Mouse (Mus musculus) lung, embryonic 14.5 days (tissue): ENCODE measurements around the gene Parm1. TPM values are rescaled to one million over a fixed set of nuclear protein-coding genes. Genes with fewer than 3 reads are reported as not detected.
A peak's percentile ranks its signal among the peaks of the same experiment; 100 is the strongest.

Experiments used
- ATAC-seq: fragments of 200-750 bp; cut with Nextera tagmentation; 2 replicates; pipeline ENCODE4 v1.8.0; 2017; ENCODE audit warnings: mild to moderate bottlenecking, moderate TSS enrichment, moderate library complexity; ENCODE audit not compliant: insufficient read depth
- DNase-seq: peaks from one replicate; pipeline ENCODE4 v3.0.0-alpha.2; 2015
- H3K27ac ChIP-seq: fragments of 300-500 bp; sonication (generic); 2 replicates; pipeline ENCODE4 v1.5.1; 2014; ENCODE audit warnings: low read depth, mild to moderate bottlenecking, moderate library complexity
- H3K27me3 ChIP-seq: fragments of 300-500 bp; sonication (generic); 2 replicates; pipeline ENCODE4 v1.6.1; 2014; ENCODE audit warnings: low read length, control low read depth; ENCODE audit not compliant: insufficient read depth
- H3K36me3 ChIP-seq: fragments of 300-500 bp; sonication (generic); 2 replicates; pipeline ENCODE4 v1.6.1; 2014; ENCODE audit warnings: control low read depth; ENCODE audit not compliant: insufficient read depth
- H3K4me1 ChIP-seq: fragments of 300-500 bp; sonication (generic); 2 replicates; pipeline ENCODE4 v1.6.1; 2014; ENCODE audit warnings: antibody characterized with exemption, control low read depth; ENCODE audit not compliant: insufficient read depth
- H3K4me2 ChIP-seq: fragments of 300-500 bp; sonication (generic); 2 replicates; pipeline ENCODE4 v1.6.1; 2014; ENCODE audit warnings: mild to moderate bottlenecking
- H3K4me3 ChIP-seq: fragments of 300-500 bp; sonication (generic); 2 replicates; pipeline ENCODE4 v1.5.1; 2014; ENCODE audit warnings: low read depth, low read length
- H3K9ac ChIP-seq: fragments of 300-500 bp; sonication (generic); 2 replicates; pipeline ENCODE4 v1.6.1; 2014
- H3K9me3 ChIP-seq: fragments of 300-500 bp; sonication (generic); 2 replicates; pipeline ENCODE4 v1.6.1; 2016; ENCODE audit warnings: low read depth, low read length, control low read depth
- CTCF ChIP-seq: IDR thresholded peaks from 2 replicates; pipeline ENCODE4 v1.5.1; 2016; ENCODE audit warnings: antibody characterized with exemption, low read depth
- whole genome bisulfite sequencing: fragments of 180-500 bp; shearing (Covaris S2); extraction: QIAGEN DNeasy Blood & Tissue Kit; methylation state at CpG from one replicate; pipeline ENCODE4 v1.1.7; 2014; 5-methylcytosine and 5-hydroxymethylcytosine counted together
- polyA plus RNA-seq: library from polyadenylated mRNA; unstranded; fragments of >200 nt; fragmentation: Nextera tagmentation; extraction: Ambion mirVana; gene quantifications from 2 replicates; pipeline ENCODE4 v1.2.1, GENCODE M21; 2014

Gene Parm1
- 7.3 and 8.4 TPM in 2 replicates for polyA plus RNA-seq

- H3K9ac ChIP-seq = peak within 1 kb of the TSS; percentile 58; the same call in 1 of the 2 replicates
- H3K36me3 ChIP-seq = no peaks in the 10 kb centered on the region
- H3K27me3 ChIP-seq = peaks cover 12% of the 10 kb centered on the region; the same call in 1 of the 2 replicates
- peak within 1 kb of the TSS; percentile 48 for H3K4me3 ChIP-seq
- 2% methylated on average over 47 of the region's 48 CpGs for WGBS
- DNase-seq = peak; percentile 96
- H3K9me3 ChIP-seq = no peaks in the 10 kb centered on the region
- peak; percentile 100 for ATAC-seq
- TF ChIP-seq CTCF = peak; percentile 84
- H3K27ac ChIP-seq = no peak within 1 kb of the TSS
- H3K4me2 ChIP-seq = peak within 1 kb of the TSS; percentile 92
- peaks cover 7% of the 10 kb centered on the region; the same call in 1 of the 2 replicates for H3K4me1 ChIP-seq
Measured at GRCm38 (mm10) chr5:91517480-91518301, at the start of gene Parm1. Gene Parm1, plus strand, starts transcription at chr5:91517615.

DNA sequence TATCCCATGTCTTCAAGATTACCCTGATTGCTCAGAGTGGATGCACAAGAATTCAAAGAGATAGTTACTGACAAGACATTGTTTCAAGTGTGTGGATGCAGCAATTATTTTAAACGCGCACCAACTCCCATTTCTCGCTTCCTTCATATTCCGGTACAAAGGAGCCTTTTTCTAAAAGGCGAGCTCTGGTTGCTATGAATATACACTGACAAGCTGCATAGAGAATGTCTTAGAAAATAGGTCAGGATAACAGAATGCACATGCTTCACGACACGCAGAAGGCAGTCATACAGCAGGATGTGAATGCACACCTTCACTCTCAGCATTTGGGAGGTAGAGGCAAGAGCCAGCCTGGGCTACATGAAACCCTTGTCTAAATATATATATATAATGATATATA, 42.2 kb upstream of the Parm1 start:
- no peak for ATAC-seq
- no peak for DNase-seq

DNA sequence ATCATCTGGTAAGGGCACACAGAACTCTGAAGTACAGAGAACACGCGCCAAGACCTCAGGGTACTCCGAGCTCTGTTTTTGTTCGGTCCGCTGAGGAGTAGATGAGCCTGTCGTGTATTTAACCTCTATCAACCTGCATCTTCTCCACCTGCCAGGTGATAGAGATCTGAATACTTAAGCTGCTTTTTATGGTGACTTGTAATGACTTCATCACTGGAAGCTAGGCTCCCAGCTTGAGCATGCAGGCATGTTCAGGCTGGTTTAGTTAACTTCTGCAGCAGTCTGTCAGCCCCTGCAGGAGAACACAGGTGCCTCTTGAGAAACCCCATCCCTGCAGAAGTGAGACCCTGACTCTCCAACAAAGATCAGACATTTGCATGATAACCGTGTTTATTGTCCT, 40.6 kb upstream of the Parm1 start:
- no peaks in the 10 kb centered on the region for H3K27me3 ChIP-seq
- DNase-seq (no peak), ATAC-seq (no peak)
- no peaks in the 10 kb centered on the region for H3K9me3 ChIP-seq
- H3K27ac ChIP-seq = no peak overlapping the region
- H3K36me3 ChIP-seq = no peaks in the 10 kb centered on the region
- H3K4me3 ChIP-seq = no peak overlapping the region
- no peaks in the 10 kb centered on the region for H3K4me1 ChIP-seq
- no peak overlapping the region for H3K9ac ChIP-seq
- TF ChIP-seq CTCF = no peak
- no peak overlapping the region for H3K4me2 ChIP-seq
- WGBS = 84% methylated on average over 7 of the region's 7 CpGs

More for the DNA sequence above, 42.2 kb upstream of the Parm1 start:
- WGBS = 88% methylated on average over 7 of the region's 7 CpGs
- H3K9me3 ChIP-seq = no peaks in the 10 kb centered on the region
- no peak for TF ChIP-seq CTCF
- no peaks in the 10 kb centered on the region for H3K4me1 ChIP-seq
- no peak overlapping the region for H3K4me2 ChIP-seq
- no peak overlapping the region for H3K27ac ChIP-seq
- H3K27me3 ChIP-seq = no peaks in the 10 kb centered on the region
- H3K4me3 ChIP-seq = no peak overlapping the region
- no peak overlapping the region for H3K9ac ChIP-seq
- no peaks in the 10 kb centered on the region for H3K36me3 ChIP-seq

DNA sequence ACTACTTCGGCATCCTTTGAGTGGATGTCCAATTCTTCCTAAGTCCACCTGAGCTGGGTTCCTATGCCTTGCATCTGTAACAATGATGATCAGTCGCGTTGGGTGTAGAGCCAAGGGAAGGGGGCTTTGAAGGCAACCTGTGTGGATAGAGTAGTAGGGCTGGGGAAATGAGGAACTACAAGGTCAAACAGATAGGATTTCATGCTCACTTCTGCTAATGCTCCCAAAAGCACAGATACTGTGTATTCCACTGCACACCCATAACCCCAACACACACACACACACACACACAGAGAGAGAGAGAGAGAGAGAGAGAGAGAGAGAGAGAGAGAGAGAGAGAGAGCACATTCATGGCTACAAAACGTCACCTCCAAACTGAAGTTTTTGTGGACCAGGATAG, 38.7 kb upstream of the Parm1 start:
- H3K4me3 ChIP-seq = no peak overlapping the region

GRCm38 (mm10) chr5:91480129-91480528, 37.3 kb upstream of the Parm1 start:
- 55% methylated on average over 1 of the region's 1 CpGs for WGBS
- H3K9ac ChIP-seq = no peak overlapping the region
- H3K4me3 ChIP-seq = no peak overlapping the region
- no peaks in the 10 kb centered on the region for H3K27me3 ChIP-seq
- ATAC-seq = no peak
- H3K4me1 ChIP-seq = no peaks in the 10 kb centered on the region
- H3K9me3 ChIP-seq = no peaks in the 10 kb centered on the region
- H3K4me2 ChIP-seq = no peak overlapping the region
- no peak overlapping the region for H3K27ac ChIP-seq
- no peak for TF ChIP-seq CTCF
- no peak for DNase-seq
- no peaks in the 10 kb centered on the region for H3K36me3 ChIP-seq

More for the DNA sequence above, 38.7 kb upstream of the Parm1 start:
- Histone ChIP-seq H3K4me1 (no peaks in the 10 kb centered on the region), H3K4me2 (no peak overlapping the region), H3K9me3 (no peaks in the 10 kb centered on the region), H3K36me3 (no peaks in the 10 kb centered on the region), H3K27ac (no peak overlapping the region), H3K9ac (no peak overlapping the region), H3K27me3 (no peaks in the 10 kb centered on the region)
- ATAC-seq (no peak), DNase-seq (no peak)
- no peak for TF ChIP-seq CTCF
- WGBS = 84% methylated on average over 4 of the region's 4 CpGs

- no peaks in the 10 kb centered on the region for H3K27me3 ChIP-seq
- H3K4me1 ChIP-seq = no peaks in the 10 kb centered on the region
- ATAC-seq (no peak), DNase-seq (no peak)
- H3K27ac ChIP-seq = no peak overlapping the region
- H3K9me3 ChIP-seq = no peaks in the 10 kb centered on the region
- no peak for TF ChIP-seq CTCF
- no peaks in the 10 kb centered on the region for H3K36me3 ChIP-seq
- H3K9ac ChIP-seq = no peak overlapping the region
- H3K4me2 ChIP-seq = no peak overlapping the region
- WGBS = 85% methylated on average over 1 of the region's 1 CpGs
- no peak overlapping the region for H3K4me3 ChIP-seq
Measured at GRCm38 (mm10) chr5:91484324-91484723, 33.1 kb upstream of the Parm1 start.

- ATAC-seq (no peak), DNase-seq (peak; percentile 19)
- Histone ChIP-seq H3K4me2 (no peak overlapping the region), H3K9ac (no peak overlapping the region), H3K4me3 (no peak overlapping the region), H3K27ac (no peak overlapping the region), H3K4me1 (no peaks in the 10 kb centered on the region), H3K36me3 (no peaks in the 10 kb centered on the region), H3K9me3 (no peaks in the 10 kb centered on the region), H3K27me3 (no peaks in the 10 kb centered on the region)
- no peak for TF ChIP-seq CTCF
- 32% methylated on average over 5 of the region's 5 CpGs for WGBS
Measured at GRCm38 (mm10) chr5:91494456-91494855, 23.0 kb upstream of the Parm1 start.
